Mouse (Mus musculus): Measurements from ENCODE around the gene Sap30l. TPM values are rescaled to one million over a fixed set of nuclear protein-coding genes. Genes with fewer than 3 reads are reported as not detected.

The Sap30l gene
- polyA plus RNA-seq, 1 experiment from 2014 or later, result 17.3 TPM

DNA sequence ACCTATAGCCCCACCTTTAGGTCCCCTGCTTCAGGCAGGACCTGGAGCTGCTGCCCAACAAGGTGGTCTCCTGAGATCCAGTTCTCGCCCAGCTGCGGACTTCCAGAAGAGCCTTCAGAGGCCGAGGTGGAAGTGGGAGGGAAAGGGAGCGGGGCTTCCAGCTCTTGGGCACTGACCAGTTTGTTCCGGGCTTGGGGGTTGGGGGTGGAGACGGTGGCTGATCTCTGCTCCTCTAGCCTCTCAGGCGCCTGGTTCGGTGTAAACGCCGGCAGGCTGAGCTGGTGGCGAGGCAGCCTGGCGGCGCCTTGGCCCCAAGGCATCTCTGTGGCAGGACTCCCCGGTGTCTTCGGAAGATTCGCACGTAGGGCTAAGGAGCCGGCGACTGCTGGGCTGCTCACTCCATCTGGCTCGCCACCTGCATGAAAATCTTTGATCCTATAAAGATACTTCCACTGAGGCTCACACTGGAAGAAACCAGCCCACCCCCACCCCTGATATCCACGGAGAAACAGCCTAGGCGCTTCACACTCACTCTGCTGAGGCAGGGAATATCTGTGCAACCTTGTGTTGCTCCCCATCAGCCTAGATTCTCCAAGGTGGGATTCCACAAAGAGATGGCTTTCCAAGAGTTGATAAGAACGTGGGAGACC is 31.2 kb downstream of the Sap30l start, which contains the start of gene Hand1:
TSS of gene Hand1 (minus strand) at position 267 of the 650 bp plus-strand sequence.
- WGBS, result 8% methylated on average over 23 of the region's 23 CpGs
- H3K27me3 ChIP-seq (replicated peaks), result peaks cover 81% of the 10 kb centered on the region
- H3K27ac ChIP-seq (ENCODE audit: poor library complexity, severe bottlenecking), result peak within 1 kb of the TSS; percentile 80
- H3K4me1 ChIP-seq (replicated peaks), result peaks cover 49% of the 10 kb centered on the region
- H3K4me3 ChIP-seq, result peak within 1 kb of the TSS; percentile 60
- no peak for ATAC-seq (ENCODE audit: insufficient number of reproducible peaks, low FRiP score)
- peak within 1 kb of the TSS; percentile 80 for H3K9ac ChIP-seq
- peak within 1 kb of the TSS; percentile 61 for H3K4me2 ChIP-seq
- no peaks in the 10 kb centered on the region for H3K36me3 ChIP-seq
- H3K9me3 ChIP-seq (replicated peaks), result no peaks in the 10 kb centered on the region

- peak overlapping the region; percentile 61 for H3K4me2 ChIP-seq
- peaks cover 41% of the 10 kb centered on the region for H3K4me1 ChIP-seq (replicated peaks)
- WGBS, result 5% methylated on average over 30 of the region's 30 CpGs
- H3K4me3 ChIP-seq, result peak overlapping the region; percentile 60
- H3K9ac ChIP-seq, result peak overlapping the region; percentile 80
- peak; percentile 33; the same call in 1 of the 2 replicates for ATAC-seq (ENCODE audit: insufficient number of reproducible peaks, low FRiP score)
- H3K36me3 ChIP-seq, result no peaks in the 10 kb centered on the region
- no peaks in the 10 kb centered on the region for H3K9me3 ChIP-seq (replicated peaks)
- H3K27ac ChIP-seq (ENCODE audit: poor library complexity, severe bottlenecking), result peak overlapping the region; percentile 80
- H3K27me3 ChIP-seq (replicated peaks), result peaks cover 84% of the 10 kb centered on the region
These were observed 32.0 kb downstream of the Sap30l start for GRCm38 (mm10) chr11:57833296-57833977.

DNA sequence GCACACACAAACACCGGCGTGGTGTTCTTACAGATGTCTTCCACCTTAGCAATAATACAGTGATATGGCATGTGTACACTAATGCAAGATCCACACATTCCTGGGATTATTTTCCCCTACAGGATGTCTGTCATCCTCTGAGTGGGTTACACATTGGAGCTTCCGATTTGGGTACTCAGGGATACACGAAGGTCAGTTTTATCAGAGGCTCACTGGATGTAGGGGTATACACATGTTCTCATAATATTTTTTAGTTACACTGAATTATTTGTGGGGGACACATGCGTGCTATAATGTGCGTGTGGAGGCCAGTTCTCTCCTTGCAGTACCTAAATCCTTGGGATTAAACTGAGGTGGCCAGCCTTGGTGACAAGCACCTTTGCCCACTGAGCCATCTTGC is 32.6 kb downstream of the Sap30l start:
- Histone ChIP-seq H3K9me3 (replicated peaks) (no peaks in the 10 kb centered on the region), H3K9ac (peak overlapping the region; percentile 80), H3K4me1 (replicated peaks) (peaks cover 40% of the 10 kb centered on the region), H3K27me3 (replicated peaks) (peaks cover 90% of the 10 kb centered on the region), H3K27ac (ENCODE audit: poor library complexity, severe bottlenecking) (peak overlapping the region; percentile 80), H3K36me3 (no peaks in the 10 kb centered on the region), H3K4me3 (peak overlapping the region; percentile 60), H3K4me2 (peak overlapping the region; percentile 61)
- ATAC-seq (ENCODE audit: insufficient number of reproducible peaks, low FRiP score), result no peak
- WGBS, result 23% methylated on average over 6 of the region's 6 CpGs

GRCm38 (mm10) chr11:57835331-57835730 is 33.9 kb downstream of the Sap30l start:
- peaks cover 92% of the 10 kb centered on the region for H3K27me3 ChIP-seq (replicated peaks)
- H3K9me3 ChIP-seq (replicated peaks), result no peaks in the 10 kb centered on the region
- H3K9ac ChIP-seq, result no peak overlapping the region
- H3K4me2 ChIP-seq, result peak overlapping the region; percentile 25; the same call in 1 of the 2 replicates
- peak overlapping the region; percentile 28 for H3K27ac ChIP-seq (ENCODE audit: poor library complexity, severe bottlenecking)
- no peak for ATAC-seq (ENCODE audit: insufficient number of reproducible peaks, low FRiP score)
- peaks cover 40% of the 10 kb centered on the region for H3K4me1 ChIP-seq (replicated peaks)
- H3K36me3 ChIP-seq, result no peaks in the 10 kb centered on the region
- H3K4me3 ChIP-seq, result no peak overlapping the region
- 13% methylated on average over 2 of the region's 2 CpGs for WGBS

DNA sequence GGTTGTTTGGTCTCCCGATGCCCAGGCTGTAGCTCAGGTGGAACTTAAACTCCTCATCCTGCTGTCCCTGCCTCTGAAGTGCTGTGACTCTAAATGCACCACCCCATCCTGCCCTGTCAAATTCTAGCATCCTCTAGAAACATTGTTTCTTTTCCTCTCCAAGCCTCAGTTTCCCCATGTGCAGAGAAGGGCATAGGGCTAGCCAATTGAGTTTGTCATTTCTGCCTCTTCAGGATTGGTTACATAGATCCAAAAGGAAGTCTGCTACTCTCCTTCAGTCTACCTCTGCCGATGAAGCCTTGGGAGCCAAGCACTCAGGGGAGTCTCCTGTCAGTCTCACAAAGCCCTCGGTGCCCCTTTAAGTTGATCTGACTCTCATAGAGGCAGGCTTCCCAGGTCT is 34.5 kb downstream of the Sap30l start:
- H3K27ac ChIP-seq (ENCODE audit: poor library complexity, severe bottlenecking), result peak overlapping the region; percentile 48
- no peak overlapping the region for H3K4me3 ChIP-seq
- H3K9ac ChIP-seq, result no peak overlapping the region
- H3K36me3 ChIP-seq, result no peaks in the 10 kb centered on the region
- WGBS, result 28% methylated on average over 3 of the region's 3 CpGs
- H3K4me1 ChIP-seq (replicated peaks), result peaks cover 41% of the 10 kb centered on the region
- peaks cover 93% of the 10 kb centered on the region for H3K27me3 ChIP-seq (replicated peaks)
- H3K9me3 ChIP-seq (replicated peaks), result no peaks in the 10 kb centered on the region
- no peak for ATAC-seq (ENCODE audit: insufficient number of reproducible peaks, low FRiP score)
- peak overlapping the region; percentile 59 for H3K4me2 ChIP-seq

DNA sequence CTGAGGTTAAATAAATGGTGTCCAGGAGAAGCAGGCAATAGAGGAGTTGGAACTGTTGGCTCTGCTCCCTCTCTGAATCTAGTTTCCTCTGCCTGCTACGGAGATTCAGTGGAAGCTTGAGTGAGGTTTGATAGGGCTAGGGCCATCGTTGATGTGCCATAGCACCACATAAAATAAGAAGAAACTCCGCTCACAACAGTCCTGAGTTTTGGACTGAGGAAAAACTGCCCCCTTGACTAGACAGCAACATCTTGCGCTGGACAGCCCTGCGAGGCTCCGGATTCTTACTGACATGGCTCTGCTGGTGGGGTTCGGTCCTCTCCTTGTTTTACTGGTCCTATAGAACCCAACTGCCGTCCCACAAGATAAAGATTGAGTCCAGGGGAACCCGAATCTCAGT is 35.0 kb downstream of the Sap30l start:
- WGBS, result 18% methylated on average over 9 of the region's 9 CpGs
- Histone ChIP-seq H3K9me3 (replicated peaks) (no peaks in the 10 kb centered on the region), H3K4me1 (replicated peaks) (peaks cover 46% of the 10 kb centered on the region), H3K4me3 (peak overlapping the region; percentile 26), H3K9ac (peak overlapping the region; percentile 59), H3K27ac (ENCODE audit: poor library complexity, severe bottlenecking) (peak overlapping the region; percentile 48), H3K27me3 (replicated peaks) (peaks cover 93% of the 10 kb centered on the region), H3K4me2 (peak overlapping the region; percentile 59), H3K36me3 (no peaks in the 10 kb centered on the region)
- no peak for ATAC-seq (ENCODE audit: insufficient number of reproducible peaks, low FRiP score)

DNA sequence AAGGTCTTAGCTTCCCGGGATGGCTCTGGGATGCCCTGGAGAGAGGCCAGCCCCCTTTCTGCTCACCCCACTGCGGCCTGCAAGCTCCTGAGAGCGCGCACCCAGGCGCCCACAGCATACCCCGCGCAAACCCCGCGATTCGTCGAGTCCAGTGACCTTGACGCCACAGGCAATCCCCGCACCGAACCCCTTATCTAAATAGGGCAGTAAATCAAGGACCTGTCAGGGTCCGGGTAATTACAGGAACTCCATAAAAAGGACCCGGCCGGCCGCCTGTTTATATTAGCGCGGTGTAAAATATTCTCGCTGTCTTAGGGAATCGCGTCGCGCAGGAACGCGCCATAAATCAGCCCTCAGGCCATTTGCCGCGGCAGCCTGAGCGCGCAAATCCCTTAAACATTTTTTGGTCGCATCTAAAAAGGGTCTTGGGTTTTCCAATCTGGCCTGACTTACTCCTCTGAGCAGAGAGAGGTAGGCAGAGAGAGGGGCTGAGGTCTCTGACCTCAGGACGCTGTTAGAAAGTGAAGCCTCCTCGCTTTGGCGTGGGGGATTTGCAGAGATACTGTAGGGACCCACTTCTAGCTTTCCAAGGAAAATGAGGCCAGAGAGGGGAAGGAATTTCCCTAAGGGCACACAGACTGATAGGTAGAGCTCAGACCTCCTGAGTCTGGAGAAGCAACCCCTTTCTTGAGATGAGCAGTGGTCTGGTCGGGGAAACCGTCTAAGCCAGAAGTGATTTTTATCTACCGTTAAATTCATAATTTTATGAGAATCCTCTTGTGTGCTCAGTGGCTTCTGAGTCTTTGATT is 35.6 kb downstream of the Sap30l start:
- Histone ChIP-seq H3K36me3 (no peaks in the 10 kb centered on the region), H3K4me1 (replicated peaks) (peaks cover 47% of the 10 kb centered on the region), H3K4me2 (peak overlapping the region; percentile 59), H3K27ac (ENCODE audit: poor library complexity, severe bottlenecking) (peak overlapping the region; percentile 48; the same call in 1 of the 2 replicates), H3K9me3 (replicated peaks) (no peaks in the 10 kb centered on the region), H3K27me3 (replicated peaks) (peaks cover 91% of the 10 kb centered on the region), H3K4me3 (peak overlapping the region; percentile 26), H3K9ac (peak overlapping the region; percentile 59)
- WGBS, result 2% methylated on average over 38 of the region's 38 CpGs
- no peak for ATAC-seq (ENCODE audit: insufficient number of reproducible peaks, low FRiP score)

GRCm38 (mm10) chr11:57837861-57838680 is 36.6 kb downstream of the Sap30l start:
- no peaks in the 10 kb centered on the region for H3K36me3 ChIP-seq
- H3K4me1 ChIP-seq (replicated peaks), result peaks cover 37% of the 10 kb centered on the region
- H3K4me2 ChIP-seq, result 0 out of 2 replicates have a peak overlapping the region, but pooled peaks have one; percentile 10
- H3K4me3 ChIP-seq, result no peak overlapping the region
- peaks cover 89% of the 10 kb centered on the region for H3K27me3 ChIP-seq (replicated peaks)
- ATAC-seq (ENCODE audit: insufficient number of reproducible peaks, low FRiP score), result no peak
- H3K9ac ChIP-seq, result no peak overlapping the region
- no peak overlapping the region for H3K27ac ChIP-seq (ENCODE audit: poor library complexity, severe bottlenecking)
- H3K9me3 ChIP-seq (replicated peaks), result no peaks in the 10 kb centered on the region
- WGBS, result 21% methylated on average over 22 of the region's 22 CpGs

GRCm38 (mm10) chr11:57840986-57841385 is 39.5 kb downstream of the Sap30l start:
- WGBS, result 35% methylated on average over 10 of the region's 10 CpGs
- no peak overlapping the region for H3K4me3 ChIP-seq
- no peak overlapping the region for H3K27ac ChIP-seq (ENCODE audit: poor library complexity, severe bottlenecking)
- H3K4me1 ChIP-seq (replicated peaks), result peaks cover 29% of the 10 kb centered on the region
- 0 out of 2 replicates have a peak overlapping the region, but pooled peaks have one; percentile 25 for H3K9ac ChIP-seq
- no peaks in the 10 kb centered on the region for H3K36me3 ChIP-seq
- H3K27me3 ChIP-seq (replicated peaks), result peaks cover 68% of the 10 kb centered on the region
- no peak for ATAC-seq (ENCODE audit: insufficient number of reproducible peaks, low FRiP score)
- H3K9me3 ChIP-seq (replicated peaks), result no peaks in the 10 kb centered on the region
- H3K4me2 ChIP-seq, result peak overlapping the region; percentile 18; the same call in 1 of the 2 replicates

DNA sequence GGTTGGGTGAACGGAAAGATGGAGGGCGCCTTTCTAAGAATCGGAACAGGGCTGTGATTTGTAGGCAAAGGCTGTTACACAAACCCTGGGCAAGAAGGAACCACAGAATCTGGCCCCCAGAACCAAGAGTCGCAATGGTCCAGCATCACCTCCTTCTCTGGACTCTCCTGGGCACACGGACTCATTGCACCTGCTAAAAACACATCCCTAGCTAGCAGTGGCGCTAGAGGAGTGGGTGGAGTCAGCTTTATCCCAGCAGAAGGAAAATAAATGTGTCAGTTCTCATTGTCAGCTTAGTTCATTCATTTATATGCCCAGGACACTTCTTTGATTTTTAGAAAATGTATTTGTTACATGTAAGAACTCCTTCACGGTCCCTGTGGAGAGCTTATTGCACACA is 40.0 kb downstream of the Sap30l start:
- peak overlapping the region; percentile 18; the same call in 1 of the 2 replicates for H3K4me2 ChIP-seq
- no peak overlapping the region for H3K4me3 ChIP-seq
- H3K9ac ChIP-seq, result 0 out of 2 replicates have a peak overlapping the region, but pooled peaks have one; percentile 25
- no peaks in the 10 kb centered on the region for H3K36me3 ChIP-seq
- H3K27me3 ChIP-seq (replicated peaks), result peaks cover 64% of the 10 kb centered on the region
- WGBS, result 46% methylated on average over 7 of the region's 7 CpGs
- ATAC-seq (ENCODE audit: insufficient number of reproducible peaks, low FRiP score), result no peak
- H3K9me3 ChIP-seq (replicated peaks), result no peaks in the 10 kb centered on the region
- H3K27ac ChIP-seq (ENCODE audit: poor library complexity, severe bottlenecking), result no peak overlapping the region
- H3K4me1 ChIP-seq (replicated peaks), result peaks cover 25% of the 10 kb centered on the region
